Mouse (Mus musculus): ENCODE measurements at regions not wholly inside any gene's neighbourhood (a gene's known extent, or its start where the extent isn't known, plus 50 kb on each side); places are given as distances from the start of the nearest gene placed in this dataset.

- H3K36me3 ChIP-seq (replicated peaks) = no peaks in the 10 kb centered on the region
- peaks cover 4% of the 10 kb centered on the region; the same call in 1 of the 2 replicates for H3K4me1 ChIP-seq
- no peak overlapping the region for H3K4me3 ChIP-seq
- no peaks in the 10 kb centered on the region for H3K27me3 ChIP-seq (replicated peaks; ENCODE audit: low read depth, poor library complexity, severe bottlenecking)
- no peaks in the 10 kb centered on the region for H3K9me3 ChIP-seq
- no peak overlapping the region for H3K27ac ChIP-seq (replicated peaks)
- 90% methylated on average over 1 of the region's 1 CpGs for WGBS
- DNase-seq (ENCODE audit: low spot score) = no peak
Observed at GRCm38 (mm10) chr8:5964299-5964698, 859.1 kb upstream of the Slc10a2 start.

GRCm38 (mm10) chr8:5938057-5938456, 832.9 kb upstream of the Slc10a2 start:
- no peaks in the 10 kb centered on the region for H3K36me3 ChIP-seq (replicated peaks)
- H3K9me3 ChIP-seq = 0 out of 2 replicates have a peak, but pooled peaks cover 3% of the 10 kb centered on the region
- H3K4me1 ChIP-seq = no peaks in the 10 kb centered on the region
- no peak for DNase-seq (ENCODE audit: low spot score)
- H3K4me3 ChIP-seq = no peak overlapping the region
- 89% methylated on average over 3 of the region's 3 CpGs for WGBS
- no peak overlapping the region for H3K27ac ChIP-seq (replicated peaks)
- no peaks in the 10 kb centered on the region for H3K27me3 ChIP-seq (replicated peaks; ENCODE audit: low read depth, poor library complexity, severe bottlenecking)

- H3K27me3 ChIP-seq (replicated peaks; ENCODE audit: low read depth, poor library complexity, severe bottlenecking) = no peaks in the 10 kb centered on the region
- 91% methylated on average over 1 of the region's 1 CpGs for WGBS
- H3K9me3 ChIP-seq = no peaks in the 10 kb centered on the region
- H3K4me1 ChIP-seq = no peaks in the 10 kb centered on the region
- H3K27ac ChIP-seq (replicated peaks) = no peak overlapping the region
- DNase-seq (ENCODE audit: low spot score) = no peak
- no peak overlapping the region for H3K4me3 ChIP-seq
- H3K36me3 ChIP-seq (replicated peaks) = no peaks in the 10 kb centered on the region
Observed at GRCm38 (mm10) chr8:5918136-5918535, 813.0 kb upstream of the Slc10a2 start.
